Mouse (Mus musculus) left cerebral cortex, postnatal 4 days (tissue): Measurements from ENCODE around the gene Ubxn10. TPM values are rescaled to one million over a fixed set of nuclear protein-coding genes. Genes with fewer than 3 reads are reported as not detected.

ENCODE experiments used
- DNase-seq: peaks from one replicate; pipeline ENCODE4 v3.0.0-alpha.2; 2022
- intact Hi-C: fragments of 180-260 bp; cut with DNase I; formaldehyde crosslinking; loops from one replicate; pipeline ENCODE4 v1.15.1; 2025
- total RNA-seq, 2 experiments: library from RNA; stranded (reverse); gene quantifications; 2 replicates each; pipeline ENCODE4 v1.2.3; 2021

Ubxn10 gene
- total RNA-seq, 2 experiments from 2014 or later: 1.4 to 1.7 TPM

- intact Hi-C loops: no loop called here
- DNase-seq: no peak
These were observed 2.1 kb downstream of the Ubxn10 start for GRCm38 (mm10) chr4:138734863-138735262.

GRCm38 (mm10) chr4:138734105-138734504, 2.9 kb downstream of the Ubxn10 start:
- intact Hi-C loops: no loop called here
- no peak for DNase-seq

- intact Hi-C loops: no loop called here
- peak; percentile 32 for DNase-seq
These were observed 7.8 kb downstream of the Ubxn10 start for GRCm38 (mm10) chr4:138729018-138729703.

- intact Hi-C loops: no loop called here
- peak; percentile 77 for DNase-seq
These were observed 11.2 kb downstream of the Ubxn10 start for GRCm38 (mm10) chr4:138725751-138726150.

- peak; percentile 69 for DNase-seq
- intact Hi-C loops: no loop called here
These were observed 11.9 kb downstream of the Ubxn10 start for GRCm38 (mm10) chr4:138725127-138725461.

GRCm38 (mm10) chr4:138724354-138725126, 12.4 kb downstream of the Ubxn10 start, which contains the start of gene Pla2g2c:
Gene Pla2g2c (plus strand): TSS chr4:138724792.
- intact Hi-C loops: no loop called here
- DNase-seq: no peak

GRCm38 (mm10) chr4:138723493-138724281, 13.3 kb downstream of the Ubxn10 start:
- intact Hi-C loops: no loop called here
- no peak for DNase-seq

GRCm38 (mm10) chr4:138719264-138719596, 17.7 kb downstream of the Ubxn10 start:
- intact Hi-C loops: no loop called here

GRCm38 (mm10) chr4:138718586-138719263, 18.2 kb downstream of the Ubxn10 start:
- DNase-seq: no peak
- intact Hi-C loops: no loop called here

More at GRCm38 (mm10) chr4:138719264-138719596, 17.7 kb downstream of the Ubxn10 start:
- no peak for DNase-seq

GRCm38 (mm10) chr4:138716697-138717096, 20.3 kb downstream of the Ubxn10 start:
- intact Hi-C loops: no loop called here
- DNase-seq: no peak

- intact Hi-C loops: no loop called here
- DNase-seq: no peak
These were observed 22.8 kb downstream of the Ubxn10 start for GRCm38 (mm10) chr4:138714186-138714585.

- intact Hi-C loops: no loop called here
These were observed 24.3 kb downstream of the Ubxn10 start for GRCm38 (mm10) chr4:138712621-138713020.

GRCm38 (mm10) chr4:138712096-138712495, 24.9 kb downstream of the Ubxn10 start:
- intact Hi-C loops: no loop called here
- no peak for DNase-seq

More at GRCm38 (mm10) chr4:138712621-138713020, 24.3 kb downstream of the Ubxn10 start:
- DNase-seq: no peak

GRCm38 (mm10) chr4:138711051-138711820, 25.7 kb downstream of the Ubxn10 start:
- intact Hi-C loops: no loop called here
- DNase-seq: no peak

- intact Hi-C loops: no loop called here
- DNase-seq: peak; percentile 97
These were observed 26.3 kb downstream of the Ubxn10 start for GRCm38 (mm10) chr4:138710633-138711032.

GRCm38 (mm10) chr4:138709944-138710343, 27.0 kb downstream of the Ubxn10 start:
- intact Hi-C loops: loop anchor here (10.0 kb wide), 2 partner anchors 85 to 145 kb away; no protein-coding TSS in a partner anchor
- DNase-seq: peak; percentile 58

GRCm38 (mm10) chr4:138709246-138709645, 27.7 kb downstream of the Ubxn10 start:
- intact Hi-C loops: loop anchor here (10.0 kb wide), 2 partner anchors 86 to 146 kb away; no protein-coding TSS in a partner anchor
- DNase-seq: no peak

- intact Hi-C loops: loop anchor here (10.0 kb wide), 2 partner anchors 86 to 146 kb away; no protein-coding TSS in a partner anchor
- DNase-seq: peak; percentile 71
These were observed 28.3 kb downstream of the Ubxn10 start for GRCm38 (mm10) chr4:138708636-138709035.

GRCm38 (mm10) chr4:138706620-138707019, 30.3 kb downstream of the Ubxn10 start:
- intact Hi-C loops: loop anchor here (10.0 kb wide), 2 partner anchors 88 to 148 kb away; no protein-coding TSS in a partner anchor
- no peak for DNase-seq

- DNase-seq: no peak
- intact Hi-C loops: loop anchor here (5.0 to 10.0 kb wide), 4 partner anchors 91 to 257 kb away; no protein-coding TSS in a partner anchor
These were observed 32.8 kb downstream of the Ubxn10 start for GRCm38 (mm10) chr4:138704169-138704568.
